Mouse (Mus musculus) CH12.LX (cell line): ENCODE measurements around the gene Bclaf1.
A peak's percentile ranks its signal among the peaks of the same experiment; 100 is the strongest.

Experiments used
- CHD2 ChIP-seq: IDR thresholded peaks from 2 replicates; pipeline ENCODE4 v1.6.1; 2011; ENCODE audit warnings: low read length, improper control_type of control experiment
- CTCF ChIP-seq, 2 experiments: IDR thresholded peaks in 1 of 2; conservative IDR thresholded peaks in 1 of 2; 2 replicates each; pipeline ENCODE4 v1.5.1; 2011 to 2012; ENCODE audit warnings: low read depth in 2 of 2, low read length in 2 of 2, improper control_type of control experiment in 1 of 2, inconsistent platforms in 1 of 2, mild to moderate bottlenecking in 1 of 2, moderate library complexity in 1 of 2
- MAX ChIP-seq: IDR thresholded peaks from 2 replicates; pipeline ENCODE4 v1.6.1; 2011; ENCODE audit warnings: low read length, improper control_type of control experiment
- MYC ChIP-seq: IDR thresholded peaks from 2 replicates; pipeline ENCODE4 v1.6.1; 2011; ENCODE audit warnings: low read depth, mild to moderate bottlenecking, improper control_type of control experiment, low read length
- NELFE ChIP-seq: IDR thresholded peaks from 2 replicates; pipeline ENCODE4 v1.6.1; 2011; ENCODE audit warnings: low read depth, low read length, improper control_type of control experiment
- NRF1 ChIP-seq: IDR thresholded peaks from 2 replicates; pipeline ENCODE4 v1.6.1; 2014; ENCODE audit warnings: low read depth, mild to moderate bottlenecking, inconsistent platforms, low read length, improper control_type of control experiment, moderate library complexity
- POLR2A ChIP-seq: IDR thresholded peaks from 2 replicates; pipeline ENCODE4 v1.6.1; 2011; ENCODE audit warnings: low read depth, mild to moderate bottlenecking, improper control_type of control experiment, low read length
- POLR2AphosphoS2 ChIP-seq: IDR thresholded peaks from 2 replicates; pipeline ENCODE4 v1.6.1; 2011; ENCODE audit warnings: low read depth, low read length, improper control_type of control experiment
- ZMIZ1 ChIP-seq: IDR thresholded peaks from 2 replicates; pipeline ENCODE4 v1.6.1; 2012; ENCODE audit warnings: low read depth, mild to moderate bottlenecking, inconsistent platforms, low read length, improper control_type of control experiment

- TF ChIP-seq NELFE (no peak), CTCF (conservative IDR thresholded peaks at IDR 0.05 in 1 of 2, IDR thresholded peaks at IDR 0.05 in 1 of 2; ENCODE audit: low read depth in 2 of 2, low read length in 2 of 2) (no peak), CHD2 (no peak), MAX (no peak), POLR2AphosphoS2 (no peak), MYC (no peak), POLR2A (no peak), ZMIZ1 (peak; percentile 37; the same call in 1 of the 2 replicates), NRF1 (no peak)
Measured at GRCm38 (mm10) chr10:20345736-20346135, 33.5 kb downstream of the Bclaf1 start.
